Mouse (Mus musculus) fibroblast of lung, adult 2 months (primary cell): Measurements from ENCODE around the gene Pla2g1b.
A peak's percentile ranks its signal among the peaks of the same experiment; 100 is the strongest.

ENCODE experiments used
- DNase-seq: peaks from one replicate; pipeline ENCODE4 v3.0.0-alpha.2; 2011; ENCODE audit warnings: low read depth

Pla2g1b gene

DNA sequence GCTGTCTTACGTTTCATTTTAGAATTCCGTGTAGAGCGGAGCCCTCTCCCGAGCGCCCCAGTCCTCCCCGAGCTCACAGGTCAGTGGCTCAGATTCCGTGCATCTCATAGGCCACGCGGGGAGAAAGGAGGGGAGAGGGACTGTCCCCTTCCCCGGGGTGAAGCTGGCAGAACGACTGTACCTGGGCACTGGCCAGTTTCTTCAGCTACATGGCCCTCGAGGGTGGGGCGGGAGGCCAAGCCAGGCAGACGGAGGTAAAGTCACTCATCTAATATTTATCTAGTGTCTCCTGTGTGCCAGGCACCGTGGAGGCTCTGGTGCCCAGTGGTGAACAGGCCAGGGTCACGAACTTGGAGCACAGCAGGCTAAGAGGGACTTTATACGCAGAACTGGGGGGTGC is 19.0 kb upstream of the Pla2g1b start:
- DNase-seq: no peak

DNA sequence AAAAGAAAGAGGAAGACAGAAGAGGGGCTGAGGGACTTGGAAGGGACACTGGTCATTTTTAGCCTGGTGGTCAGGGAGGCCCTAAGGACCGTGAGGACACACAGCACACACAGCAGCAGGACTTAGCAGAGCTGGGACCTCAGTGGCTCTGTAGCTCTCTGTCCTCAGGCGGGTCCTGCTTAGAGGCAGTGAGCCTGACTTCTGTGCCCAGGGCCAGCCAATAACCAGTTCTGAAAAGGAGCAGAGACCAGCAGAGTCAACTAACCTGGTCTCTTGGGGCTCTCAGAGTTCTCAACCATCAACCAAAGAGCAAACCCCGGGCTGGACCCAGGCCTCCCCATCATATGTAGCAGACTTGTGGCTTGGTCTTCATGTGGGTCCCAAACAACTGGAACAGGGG is 16.8 kb upstream of the Pla2g1b start:
- no peak for DNase-seq

DNA sequence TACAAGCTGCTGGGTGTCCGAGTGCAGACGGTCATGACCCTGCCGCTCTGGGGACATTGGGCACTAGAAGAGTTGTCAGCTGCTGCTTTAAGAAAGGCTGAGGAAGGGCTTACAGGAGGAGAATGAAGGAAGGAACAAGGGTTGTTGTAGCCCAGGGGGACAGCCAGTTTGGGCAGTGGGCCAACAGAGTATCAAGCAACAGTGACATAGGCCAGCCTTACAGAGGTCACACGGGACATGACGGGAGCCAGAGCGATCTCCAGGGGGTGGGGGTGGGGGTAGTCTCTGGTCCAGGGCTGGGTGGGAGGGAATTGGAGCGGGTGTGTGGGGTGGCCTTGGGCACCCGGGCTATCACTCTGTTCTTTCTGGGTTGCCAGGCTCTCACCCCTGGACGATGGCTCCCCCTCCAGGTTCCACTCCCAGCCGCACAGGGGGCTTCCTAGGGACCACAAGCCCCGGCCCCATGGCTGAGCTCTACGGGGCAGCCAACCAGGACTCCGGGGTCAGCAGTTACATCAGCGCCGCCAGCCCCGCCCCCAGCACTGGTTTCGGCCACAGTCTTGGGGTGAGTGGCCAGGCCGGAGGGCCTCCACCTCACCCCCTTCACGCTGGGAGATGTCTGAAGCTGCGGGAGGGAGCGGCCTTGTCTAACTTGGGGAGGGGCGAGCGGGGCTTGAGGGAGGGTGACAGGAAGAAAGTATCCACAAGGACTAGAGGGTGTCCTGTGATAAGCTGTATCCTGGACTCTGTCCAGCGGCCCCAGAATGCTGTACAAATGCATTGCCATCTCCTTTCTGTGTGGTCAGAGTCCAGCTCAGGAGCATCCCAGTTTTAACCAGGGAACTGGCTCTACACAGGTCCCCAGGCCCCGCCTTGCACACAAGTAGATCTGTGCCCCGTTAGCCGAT is 15.4 kb upstream of the Pla2g1b start:
- DNase-seq: no peak

DNA sequence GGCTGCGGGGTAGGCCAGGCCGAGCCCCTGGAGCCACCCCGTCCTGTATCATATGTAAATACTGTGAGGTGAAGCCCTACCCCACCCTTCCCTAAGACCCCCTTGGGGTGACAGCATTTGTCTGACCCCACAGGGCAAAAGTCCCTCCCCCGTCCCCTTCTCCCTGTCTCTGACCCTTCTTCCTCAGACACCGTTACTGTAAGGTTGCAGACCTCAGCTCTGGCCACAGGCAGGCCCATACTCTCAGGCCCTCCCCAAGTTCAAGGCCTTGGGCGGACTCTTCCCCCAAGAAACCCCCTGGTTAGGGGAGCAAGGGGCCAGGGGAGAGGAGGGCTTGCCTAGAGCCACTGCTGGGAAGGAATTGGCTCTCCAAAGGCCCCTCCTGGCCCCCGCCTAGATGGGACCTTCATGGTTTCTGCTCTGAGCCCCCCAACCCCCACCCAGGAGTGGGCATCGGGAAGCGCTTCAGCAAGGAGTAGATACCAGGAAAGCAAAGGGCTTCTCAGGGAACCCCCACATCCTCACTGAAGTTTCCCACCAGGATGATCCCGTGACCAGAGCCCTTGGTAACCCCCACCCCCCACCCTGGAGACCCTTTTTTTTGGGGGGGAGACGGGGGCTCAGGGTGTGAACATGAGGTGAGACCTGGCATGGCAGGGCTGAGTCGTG is 11.5 kb upstream of the Pla2g1b start:
- no peak for DNase-seq

DNA sequence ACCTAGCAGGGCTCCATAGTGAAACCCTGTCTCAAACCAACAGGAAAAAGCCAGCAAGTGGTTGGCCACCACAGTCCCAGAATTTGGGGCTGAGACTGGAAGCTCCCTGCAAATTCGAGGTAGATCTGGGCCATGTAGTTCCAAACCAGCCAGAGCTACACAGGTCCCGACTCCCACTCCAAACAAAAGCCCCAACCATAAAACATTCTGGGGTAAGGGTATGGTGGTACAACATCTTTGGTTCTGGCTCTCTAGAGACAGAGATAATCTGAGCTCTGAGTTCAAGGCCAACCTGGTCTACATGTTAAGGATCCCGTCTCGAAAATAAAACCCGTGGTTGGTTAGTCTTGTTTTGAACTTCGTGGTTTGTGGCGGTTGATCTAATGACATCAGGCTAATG is 10.2 kb upstream of the Pla2g1b start:
- no peak for DNase-seq

DNA sequence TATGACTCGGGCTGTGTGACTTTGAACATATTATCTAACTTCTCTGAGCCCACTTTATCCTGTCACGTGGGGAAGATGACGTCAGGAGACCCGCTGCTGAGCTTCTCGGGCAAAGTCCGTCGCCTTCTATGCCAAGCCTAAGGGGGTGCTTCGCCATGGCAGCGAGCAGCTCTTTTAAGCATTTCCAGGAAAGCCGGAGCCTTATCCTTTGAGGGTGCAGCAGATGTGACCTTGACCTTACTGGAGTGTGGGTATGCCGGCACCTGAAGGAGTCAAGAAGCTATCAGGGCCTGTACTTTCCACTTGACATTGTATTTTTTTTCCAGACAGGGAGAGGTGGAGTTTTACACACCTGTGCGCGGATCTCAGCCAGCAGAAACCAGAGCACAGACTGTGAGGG is 7.1 kb upstream of the Pla2g1b start:
- no peak for DNase-seq

DNA sequence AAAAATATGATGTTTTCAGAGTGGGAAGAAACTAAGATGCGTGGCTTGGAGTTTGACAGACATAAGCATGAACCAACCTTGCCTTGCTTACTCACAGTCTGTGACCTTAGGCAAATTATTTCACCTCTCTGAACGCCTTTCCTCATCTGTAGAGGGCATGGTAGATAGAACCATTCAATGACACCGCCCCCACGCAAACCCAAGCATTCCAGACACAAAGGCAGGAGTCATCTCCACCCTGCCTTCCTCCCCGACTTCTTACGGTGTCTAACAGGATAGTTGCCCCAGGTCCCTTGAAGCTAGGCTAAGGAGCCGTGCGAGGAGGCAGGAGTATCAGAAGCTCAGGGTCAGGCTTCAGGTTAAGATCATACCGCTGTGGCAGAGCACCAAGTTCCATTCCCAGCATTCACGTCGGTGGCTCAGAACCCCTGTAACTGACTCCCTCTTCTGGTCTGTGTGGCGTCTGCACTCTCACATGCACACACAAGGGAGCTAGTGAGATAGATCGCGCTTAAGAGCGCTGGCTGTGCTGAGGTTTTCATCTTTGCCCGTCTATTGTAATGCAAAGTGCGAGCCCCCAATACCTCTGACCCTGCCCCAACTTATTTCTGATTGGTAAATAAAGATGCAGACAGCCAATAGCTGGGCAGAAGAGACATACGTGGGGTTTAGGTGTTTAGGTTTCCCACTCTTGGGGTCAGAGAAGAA is 1.5 kb upstream of the Pla2g1b start:
- no peak for DNase-seq

DNA sequence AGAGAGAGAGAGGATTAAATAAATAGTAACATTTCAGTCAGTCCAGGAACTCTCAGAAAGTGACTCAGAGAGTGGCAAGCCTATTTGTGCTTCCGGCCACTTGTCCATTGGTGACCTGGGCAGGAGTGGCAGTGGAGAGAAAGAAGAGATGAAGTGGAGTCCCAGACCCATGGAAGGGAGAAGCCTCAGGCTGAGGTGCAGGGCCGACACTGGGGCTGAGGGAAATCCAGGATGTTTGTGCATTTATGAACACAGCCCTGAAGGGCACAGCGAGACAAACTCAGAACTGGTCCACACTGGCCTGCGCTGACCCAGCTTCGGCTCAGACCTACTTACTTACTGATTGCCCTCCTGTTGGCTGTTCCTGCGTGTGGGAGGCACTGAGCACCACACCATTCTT is 3.7 kb downstream of the Pla2g1b start:
- no peak for DNase-seq

DNA sequence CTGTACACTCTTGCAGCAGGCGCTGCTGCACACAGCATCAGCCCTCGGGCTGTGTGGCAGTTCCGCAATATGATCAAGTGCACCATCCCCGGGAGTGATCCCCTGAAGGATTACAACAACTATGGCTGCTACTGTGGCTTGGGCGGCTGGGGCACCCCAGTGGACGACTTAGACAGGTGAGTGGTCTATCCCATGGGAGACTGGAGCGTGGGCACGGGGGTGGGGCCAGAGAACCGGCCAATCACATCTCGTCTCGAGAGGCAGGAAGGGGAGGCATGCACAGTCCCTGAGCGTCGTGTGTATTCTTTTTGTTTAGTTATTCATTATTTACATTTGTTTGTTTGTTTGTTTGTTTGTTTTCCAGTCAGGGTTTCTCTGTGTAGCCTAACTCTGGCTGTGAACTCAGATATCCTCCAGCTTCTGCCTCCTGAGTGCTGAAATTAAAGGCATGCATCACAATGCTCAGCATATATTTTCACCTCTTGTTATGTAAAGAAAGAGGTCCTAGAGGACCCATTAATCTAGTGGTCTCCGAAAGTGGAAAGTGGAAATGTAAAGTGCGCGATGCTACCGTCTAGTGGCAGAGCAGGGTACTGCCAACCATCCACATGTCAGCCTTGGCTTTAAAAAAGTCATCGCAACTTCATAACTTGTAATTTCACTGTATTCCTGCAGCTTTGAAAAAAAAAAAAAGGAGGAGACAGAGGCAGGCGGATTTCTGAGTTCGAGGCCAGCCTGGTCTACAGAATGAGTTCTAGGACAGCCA is 4.9 kb downstream of the Pla2g1b start:
- no peak for DNase-seq

DNA sequence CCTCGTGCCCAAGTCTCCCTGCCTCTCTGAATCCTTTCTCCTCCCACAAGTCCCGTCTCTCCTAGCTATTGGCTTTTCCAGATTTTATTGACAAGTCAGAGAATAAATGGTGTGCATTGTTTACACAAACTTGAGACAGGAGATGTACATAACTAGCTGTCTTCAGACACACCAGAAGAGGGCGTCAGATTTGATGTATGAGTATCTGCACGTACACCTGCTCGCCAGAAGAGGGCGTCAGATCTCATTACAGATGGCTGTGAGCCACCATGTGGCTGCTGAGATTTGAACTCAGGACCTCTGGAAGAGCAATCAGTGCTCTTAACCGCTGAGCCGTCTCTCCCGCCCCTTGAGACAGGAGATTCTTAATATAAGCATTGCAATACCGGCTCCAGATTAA is 7.1 kb downstream of the Pla2g1b start:
- DNase-seq: no peak

DNA sequence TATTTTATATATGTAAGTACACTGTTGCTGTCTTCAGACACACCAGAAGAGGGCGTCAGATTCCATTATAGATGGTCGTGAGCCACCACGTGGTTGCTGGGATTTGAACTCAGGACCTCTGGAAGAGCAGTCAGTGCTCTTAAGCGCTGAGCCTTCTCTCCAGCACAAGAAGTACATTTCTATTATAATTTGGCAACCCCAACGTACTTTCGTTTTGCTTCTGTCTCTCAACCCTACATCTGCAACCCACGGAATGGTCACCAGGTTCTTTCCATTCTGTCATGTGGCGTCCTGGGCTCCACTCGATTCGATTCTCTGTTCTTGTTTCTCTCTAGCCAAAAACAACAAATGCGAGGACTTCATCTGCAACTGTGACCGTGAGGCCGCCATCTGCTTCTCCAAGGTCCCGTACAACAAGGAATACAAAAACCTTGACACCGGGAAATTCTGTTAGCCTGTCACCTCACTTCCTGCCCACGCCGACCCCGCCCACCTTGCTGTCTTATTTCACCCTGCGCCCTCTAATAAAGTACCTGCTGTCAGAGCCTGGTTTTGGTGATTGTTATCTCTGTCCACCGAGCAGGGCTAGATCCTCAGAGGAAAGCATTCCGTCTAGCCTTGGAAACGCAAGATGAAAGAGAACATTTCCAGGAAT is 8.2 kb downstream of the Pla2g1b start:
- no peak for DNase-seq

DNA sequence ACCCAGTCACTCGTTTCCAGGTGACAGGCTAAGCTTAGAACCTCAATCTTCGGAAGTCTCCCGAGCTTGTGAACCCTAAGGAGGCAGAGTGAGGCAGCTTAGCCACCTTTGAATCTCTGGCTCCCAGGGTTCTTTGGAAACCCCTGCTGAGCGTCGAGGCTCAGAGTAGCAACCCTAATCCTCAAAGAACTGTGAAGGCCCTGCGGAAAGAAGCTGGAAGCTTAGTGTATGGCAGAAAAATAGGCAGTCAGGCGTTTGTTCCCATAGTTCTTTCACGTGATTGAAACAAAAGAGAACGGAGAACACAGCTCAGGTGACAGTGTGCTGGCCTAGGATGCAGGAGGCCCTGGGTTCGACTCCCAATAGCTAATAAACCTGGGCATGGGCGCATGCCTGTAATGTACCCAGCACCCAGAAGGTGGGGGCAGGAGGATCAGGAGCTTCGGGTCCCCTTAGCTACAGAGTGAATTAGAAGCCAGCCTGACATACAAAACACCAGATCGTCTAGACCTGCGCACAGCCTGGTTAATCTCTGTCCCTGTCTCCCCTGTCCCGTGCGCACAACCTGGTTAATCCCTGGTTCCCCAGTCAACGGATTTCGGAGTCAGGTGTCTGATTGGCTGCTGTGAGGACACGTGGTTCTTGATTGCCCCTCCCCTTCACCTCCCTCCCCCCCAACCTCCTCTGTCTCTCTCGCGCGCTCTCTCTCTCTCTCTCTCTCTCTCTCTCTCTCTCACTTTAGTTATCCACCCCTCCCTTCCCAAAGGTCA is 9.5 kb downstream of the Pla2g1b start:
- DNase-seq: no peak

DNA sequence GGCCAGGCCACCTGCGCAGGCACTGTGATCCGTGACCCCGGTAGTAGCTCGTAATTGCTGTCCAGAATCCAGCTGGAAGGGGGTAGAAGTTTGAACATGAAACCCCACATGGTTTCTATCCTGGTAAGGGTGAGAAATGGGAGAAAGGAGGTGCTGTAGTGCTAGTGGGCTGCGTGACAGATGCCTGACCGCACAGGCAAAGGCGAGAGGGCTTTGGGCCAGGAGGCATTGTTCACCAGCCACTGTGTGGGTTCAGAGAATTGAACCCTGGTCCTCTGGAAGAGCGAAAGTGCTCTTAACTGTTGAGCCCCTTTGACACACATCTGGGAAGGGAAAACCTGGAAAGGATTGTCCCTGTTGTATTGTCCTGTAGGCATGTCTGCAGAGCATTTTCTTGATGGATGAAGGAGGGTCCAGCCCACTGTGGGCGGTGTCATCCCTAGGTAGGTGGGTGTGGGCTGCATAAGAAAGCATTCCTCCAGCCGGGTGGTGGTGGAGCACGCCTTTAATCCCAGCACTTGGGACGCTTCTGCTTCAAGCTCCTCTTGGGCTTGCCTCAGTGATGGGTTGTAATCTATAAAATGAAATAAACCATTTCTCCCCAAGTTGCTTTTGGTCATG is 10.2 kb downstream of the Pla2g1b start:
- DNase-seq: no peak

DNA sequence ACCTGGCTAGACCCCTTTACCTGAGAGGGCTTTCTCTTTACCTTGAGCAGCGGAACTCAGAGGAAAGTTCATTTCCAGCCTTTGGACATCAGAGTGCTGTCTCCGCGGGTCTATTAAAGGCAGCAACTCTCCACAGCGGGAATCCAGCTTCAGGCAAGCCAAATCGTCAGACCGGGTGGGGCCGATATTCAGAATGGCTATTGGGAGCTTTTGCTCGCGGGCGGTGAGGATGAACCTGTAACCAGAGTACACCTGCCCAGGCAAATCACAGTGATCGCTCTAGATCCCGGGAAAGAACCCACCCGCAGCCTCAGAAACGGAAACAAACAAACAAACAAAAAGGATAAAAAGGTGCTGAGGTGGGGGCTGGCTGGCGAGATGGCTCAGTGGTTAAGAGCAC is 13.5 kb downstream of the Pla2g1b start:
- no peak for DNase-seq

DNA sequence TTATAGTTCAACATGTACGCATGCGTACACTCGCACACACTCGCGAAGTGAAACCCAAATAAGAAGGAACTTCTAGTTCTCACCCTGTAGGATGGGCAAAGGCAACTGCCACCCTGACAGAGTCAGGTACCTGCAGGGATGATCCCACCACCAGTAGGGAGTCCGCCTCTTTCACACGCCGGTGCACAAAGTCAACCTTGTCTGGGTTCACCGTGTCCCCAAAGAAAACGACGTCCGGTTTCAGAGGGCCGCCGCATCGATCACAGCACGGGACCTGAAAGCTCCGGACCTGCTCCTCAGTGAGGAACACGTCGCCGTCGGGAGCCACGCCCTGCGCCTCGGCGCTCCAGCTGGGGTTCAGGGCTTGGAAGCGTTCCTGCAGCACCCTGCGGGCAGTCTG is 14.0 kb downstream of the Pla2g1b start:
- DNase-seq: no peak

DNA sequence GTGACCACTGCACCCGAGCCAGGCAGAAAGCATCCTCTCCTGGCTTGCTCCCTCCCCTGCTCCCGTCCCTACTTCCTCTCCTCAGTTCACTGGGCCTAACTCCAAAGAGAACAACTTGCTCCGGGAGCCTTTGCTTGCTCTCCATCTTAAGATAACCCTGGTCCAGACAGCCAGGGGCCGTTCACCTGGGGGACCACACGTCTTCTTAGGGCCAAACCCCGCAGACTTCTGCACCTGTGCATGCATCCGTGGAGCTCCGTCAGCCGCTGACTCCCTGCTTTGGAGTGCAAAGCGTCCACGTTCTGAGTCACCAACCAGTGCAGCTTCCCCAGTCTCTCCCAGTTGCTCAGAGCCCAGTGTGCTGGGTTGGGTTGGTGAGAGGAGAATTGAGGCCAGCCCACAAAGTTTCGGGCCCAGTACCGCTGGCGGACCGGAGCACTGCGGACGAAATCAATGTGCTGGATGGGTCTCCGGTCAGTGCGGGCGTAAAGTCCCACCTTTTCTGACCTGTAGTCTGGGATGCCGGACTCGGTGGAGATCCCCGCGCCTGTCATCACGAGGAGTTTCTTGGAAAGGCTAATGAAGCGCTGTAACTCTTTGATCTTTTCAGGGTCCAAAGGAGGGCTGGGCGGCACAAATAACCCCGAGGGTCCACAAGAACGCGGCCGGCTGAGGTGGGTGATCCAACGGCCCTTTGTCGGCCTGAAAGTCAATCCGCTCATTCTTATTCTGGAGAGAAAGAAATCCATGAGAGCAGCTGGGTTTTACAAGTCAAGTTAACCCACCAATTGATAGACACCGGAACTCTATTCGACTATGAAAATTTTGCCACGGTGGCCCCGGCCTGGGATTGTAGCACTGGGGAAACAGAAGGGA is 16.6 kb downstream of the Pla2g1b start:
- no peak for DNase-seq

DNA sequence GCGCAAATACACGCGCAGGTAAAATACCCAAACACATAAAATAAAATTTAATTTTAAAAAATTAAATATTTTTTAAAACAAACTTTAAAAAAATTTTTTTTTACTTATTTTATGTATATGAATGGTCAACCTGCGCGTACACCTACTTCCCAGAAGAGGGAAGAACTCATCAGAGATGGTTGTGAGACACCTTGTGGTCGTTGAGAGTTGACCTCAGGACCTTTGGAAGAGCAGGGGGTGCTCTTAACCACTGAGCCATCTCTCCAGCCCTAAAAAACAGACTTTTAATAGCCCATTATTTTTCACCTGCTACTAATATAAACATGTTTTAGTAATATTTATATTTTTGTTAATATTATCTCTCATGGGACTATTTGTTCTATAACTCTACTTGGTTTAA is 17.3 kb downstream of the Pla2g1b start:
- no peak for DNase-seq

DNA sequence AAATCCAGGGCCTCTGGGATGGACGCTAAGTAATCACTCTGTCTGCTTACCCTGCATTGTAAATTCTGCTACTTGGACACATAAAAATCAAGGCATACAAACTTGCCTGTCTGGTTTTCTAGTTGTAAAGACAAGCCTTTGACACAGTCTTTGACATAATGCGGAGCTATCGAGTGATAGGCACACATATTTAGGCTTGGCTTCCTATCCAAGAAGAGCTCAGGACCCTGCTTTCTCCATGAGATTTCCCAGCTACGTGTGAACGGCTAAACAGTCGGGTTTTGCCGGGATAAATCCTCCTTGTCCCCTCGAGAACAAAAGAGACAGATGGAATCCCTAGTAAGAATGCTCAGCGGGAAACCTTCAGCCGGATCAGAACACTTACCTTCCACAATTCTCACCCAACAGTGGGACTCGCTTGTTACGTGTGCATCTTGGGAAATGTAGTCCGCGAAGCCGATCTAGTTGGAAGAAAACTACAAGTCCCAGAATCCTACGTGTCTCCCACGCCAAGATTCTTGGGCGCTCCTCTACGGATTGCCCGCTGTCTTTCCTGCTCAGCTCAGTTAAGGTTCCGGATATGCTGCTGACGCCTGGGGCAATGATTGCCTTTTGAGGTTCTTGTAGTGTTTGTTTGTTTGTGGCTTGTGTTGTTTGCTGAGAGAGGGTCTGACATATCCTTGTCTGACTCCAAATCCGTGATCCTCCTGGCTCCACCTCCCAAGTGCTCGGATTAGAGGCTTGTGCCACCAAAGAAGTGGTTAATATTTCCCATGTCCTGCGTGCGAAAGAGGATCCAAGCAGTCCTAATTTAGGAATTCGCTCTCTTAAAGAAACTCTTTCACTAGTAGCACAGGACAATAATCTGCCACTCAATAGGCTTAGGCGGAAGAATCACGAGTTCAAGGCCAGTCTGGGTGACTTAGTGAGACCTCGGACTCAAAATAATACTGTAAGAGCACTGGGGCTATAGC is 18.2 kb downstream of the Pla2g1b start, which contains the start of gene Sirt4:
Gene Sirt4, minus strand, starts transcription at position 779 of the 974 bp plus-strand sequence.
- peak; percentile 90 for DNase-seq
